Mouse (Mus musculus): ENCODE measurements around the gene Enkd1.

Enkd1 gene

GRCm38 (mm10) chr8:105707498-105708403, at the start of gene Enkd1, which contains the start of gene 4933405L10Rik:
Gene Enkd1, minus strand, starts transcription at chr8:105708210.
Gene 4933405L10Rik, plus strand, starts transcription at chr8:105707655.
- peak; percentile 92 for DNase-seq (ENCODE audit: low read depth)

DNA sequence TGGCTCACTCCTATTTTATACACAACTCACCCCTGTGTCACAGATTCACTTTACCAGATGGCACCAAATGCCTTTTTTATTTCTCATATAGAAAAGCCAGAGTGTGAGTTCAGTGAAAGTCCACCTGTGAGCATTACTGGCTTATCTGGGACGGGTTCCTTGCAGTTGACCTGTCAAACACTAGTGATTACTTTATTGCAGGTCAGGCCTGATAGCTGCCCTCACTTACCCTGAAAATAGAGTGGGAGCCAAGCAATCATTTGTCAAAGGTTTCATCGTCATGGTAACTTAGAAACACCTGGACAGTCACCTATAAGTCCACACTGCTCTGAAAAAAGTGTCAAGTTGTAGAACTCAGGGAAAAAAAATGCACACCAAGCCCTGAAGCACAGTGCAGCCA, 46.7 kb upstream of the Enkd1 start:
- no peak for DNase-seq (ENCODE audit: low read depth)

- no peak for DNase-seq (ENCODE audit: low read depth)
These were observed 45.9 kb upstream of the Enkd1 start for GRCm38 (mm10) chr8:105753916-105754315.

- DNase-seq (ENCODE audit: low read depth) = no peak
These were observed 42.6 kb upstream of the Enkd1 start for GRCm38 (mm10) chr8:105750606-105751005.

DNA sequence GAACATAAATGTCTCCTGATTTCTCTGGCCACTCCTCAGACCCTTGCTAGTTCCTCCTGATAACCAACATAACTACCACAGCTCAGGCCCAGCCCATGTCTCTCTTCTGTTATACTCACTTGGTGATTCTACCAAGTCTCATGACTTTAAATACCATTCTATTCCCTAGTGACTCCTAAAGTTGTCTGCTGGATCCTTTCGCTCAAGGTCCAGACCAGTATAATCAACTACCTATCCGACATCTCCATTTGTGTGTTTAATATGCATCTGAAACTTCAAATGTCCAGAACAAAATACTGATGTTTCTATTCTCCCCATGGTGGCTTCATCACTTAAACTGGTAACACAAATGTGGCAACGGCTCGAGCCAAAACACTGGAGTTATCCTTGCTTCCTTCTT, 35.3 kb upstream of the Enkd1 start:
- no peak for DNase-seq (ENCODE audit: low read depth)

- DNase-seq (ENCODE audit: low read depth) = no peak
These were observed 31.2 kb upstream of the Enkd1 start for GRCm38 (mm10) chr8:105739216-105739615.

DNA sequence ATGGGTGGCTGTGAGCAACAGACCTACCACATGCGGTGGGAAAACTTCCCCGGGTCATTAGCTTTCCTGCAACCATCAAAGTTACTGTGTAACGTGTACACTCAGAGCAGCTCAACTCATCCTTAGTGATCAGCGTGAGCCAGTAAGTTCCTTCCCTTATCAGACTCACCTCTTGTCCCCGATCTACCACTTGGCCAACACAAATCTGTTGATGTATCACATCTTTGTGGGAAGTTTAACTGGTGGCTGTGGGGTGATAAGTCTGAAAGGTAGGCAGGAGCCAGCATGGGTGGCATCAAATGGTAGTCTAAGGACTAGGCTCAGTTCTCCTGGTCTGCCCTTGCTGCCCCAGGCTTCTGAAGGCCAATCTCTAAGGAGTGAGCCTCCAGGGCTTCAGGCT, 24.2 kb upstream of the Enkd1 start:
- no peak for DNase-seq (ENCODE audit: low read depth)

GRCm38 (mm10) chr8:105727397-105728124, 19.6 kb upstream of the Enkd1 start:
- peak; percentile 47 for DNase-seq (ENCODE audit: low read depth)

- DNase-seq (ENCODE audit: low read depth) = no peak
These were observed 17.7 kb upstream of the Enkd1 start for GRCm38 (mm10) chr8:105725726-105726125.

- DNase-seq (ENCODE audit: low read depth) = no peak
These were observed 14.9 kb upstream of the Enkd1 start for GRCm38 (mm10) chr8:105722861-105723260.

GRCm38 (mm10) chr8:105719637-105720036, 11.6 kb upstream of the Enkd1 start:
- no peak for DNase-seq (ENCODE audit: low read depth)

GRCm38 (mm10) chr8:105716302-105716945, 8.4 kb upstream of the Enkd1 start:
- DNase-seq (ENCODE audit: low read depth) = no peak

GRCm38 (mm10) chr8:105715042-105715441, 7.0 kb upstream of the Enkd1 start:
- DNase-seq (ENCODE audit: low read depth) = no peak

DNA sequence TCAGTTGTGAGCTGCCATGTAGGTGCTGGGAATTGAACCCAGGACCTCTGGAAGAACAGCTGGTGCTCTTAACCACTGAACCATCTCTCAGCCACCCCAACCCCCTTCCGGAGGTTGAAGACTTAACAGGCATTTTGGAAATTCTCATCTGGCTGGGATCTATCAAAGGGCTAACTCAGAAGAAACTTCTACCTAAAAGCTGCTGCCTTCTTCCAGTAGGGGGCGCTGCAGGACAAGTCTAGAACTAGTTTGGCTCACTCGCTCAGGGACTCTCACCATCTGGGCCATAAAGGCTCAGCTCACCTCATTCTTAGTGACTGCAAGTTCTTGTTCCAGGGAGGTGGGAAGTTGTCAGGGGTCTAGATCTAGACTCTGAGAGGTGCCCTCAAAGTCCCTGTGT, 6.1 kb upstream of the Enkd1 start:
- DNase-seq (ENCODE audit: low read depth) = peak; percentile 96

- DNase-seq (ENCODE audit: low read depth) = no peak
These were observed 4.3 kb upstream of the Enkd1 start for GRCm38 (mm10) chr8:105712286-105712685.

- DNase-seq (ENCODE audit: low read depth) = no peak
These were observed 1.3 kb upstream of the Enkd1 start for GRCm38 (mm10) chr8:105709317-105709716.

DNA sequence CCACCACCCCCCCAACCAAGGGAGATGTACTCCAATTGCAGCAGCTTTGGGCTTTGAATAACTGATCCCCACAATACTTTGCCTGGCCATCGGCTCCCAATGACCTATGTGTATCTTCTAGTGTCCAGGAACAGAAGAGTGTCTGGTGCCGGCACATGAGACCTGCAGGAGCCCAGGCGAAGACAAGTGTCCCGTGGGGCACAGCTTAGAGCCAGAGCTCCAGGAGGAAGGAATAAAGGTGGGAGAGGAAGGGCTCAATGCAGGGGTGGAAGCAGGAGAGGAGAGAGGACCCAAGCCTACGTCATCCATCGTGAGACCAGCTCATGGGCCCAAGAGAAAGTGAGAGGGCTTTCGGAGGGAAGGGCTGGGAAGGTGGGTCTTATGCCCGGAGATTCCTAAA, 665 bp upstream of the Enkd1 start:
- DNase-seq (ENCODE audit: low read depth) = no peak

DNA sequence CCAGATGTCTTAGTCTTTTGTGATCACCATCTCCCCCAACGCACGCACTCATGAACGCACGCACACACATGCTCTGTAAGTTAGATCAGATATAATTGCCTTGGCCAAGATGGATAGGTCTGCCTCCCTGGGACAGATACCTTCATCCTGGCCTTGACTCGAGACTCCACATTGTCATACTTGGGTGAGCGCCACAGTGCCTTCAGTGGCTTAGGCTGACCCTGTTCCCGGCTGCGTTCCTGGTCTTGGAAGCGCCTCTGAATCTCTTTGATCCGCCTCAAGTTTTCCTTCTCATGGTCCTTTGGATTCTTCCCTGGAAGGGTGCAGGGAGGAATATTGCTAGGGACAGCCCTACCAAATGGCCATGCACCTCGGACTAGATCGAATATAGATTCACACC, 1.6 kb downstream of the Enkd1 start:
- DNase-seq (ENCODE audit: low read depth) = no peak

GRCm38 (mm10) chr8:105704955-105705354, 3.1 kb downstream of the Enkd1 start:
- no peak for DNase-seq (ENCODE audit: low read depth)

DNA sequence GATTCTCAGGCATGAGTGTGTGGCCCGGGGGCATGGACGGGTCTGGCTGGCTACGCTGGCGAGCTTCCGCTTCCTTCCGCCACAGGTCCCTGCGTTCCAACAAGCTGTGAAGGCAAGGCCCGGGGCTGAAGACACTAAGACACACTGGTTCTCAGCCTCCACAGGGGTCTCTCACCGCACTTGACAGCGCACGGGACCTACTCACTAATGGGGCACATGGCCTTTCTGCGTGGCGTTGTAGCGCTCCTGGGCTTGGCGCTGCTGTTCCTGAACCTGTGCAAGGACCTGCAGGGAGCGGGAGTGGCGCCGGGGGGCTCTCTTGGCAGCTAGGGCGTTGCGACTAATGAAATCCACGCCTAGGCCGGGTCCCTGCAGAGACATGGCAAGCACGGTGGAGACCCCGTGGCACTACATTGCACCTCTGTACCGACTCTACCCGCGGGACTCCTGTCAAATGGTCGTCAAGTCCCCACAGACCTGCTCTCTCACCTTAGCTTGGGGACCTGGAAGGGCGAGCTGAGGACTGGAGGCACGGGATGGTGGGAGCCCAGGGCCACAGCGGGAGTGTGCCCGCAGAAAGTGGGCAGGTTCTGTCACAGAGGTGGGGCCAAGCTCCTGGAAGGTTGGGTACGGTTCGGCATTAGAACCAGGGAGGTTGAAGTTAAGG, 3.7 kb downstream of the Enkd1 start:
- no peak for DNase-seq (ENCODE audit: low read depth)

DNA sequence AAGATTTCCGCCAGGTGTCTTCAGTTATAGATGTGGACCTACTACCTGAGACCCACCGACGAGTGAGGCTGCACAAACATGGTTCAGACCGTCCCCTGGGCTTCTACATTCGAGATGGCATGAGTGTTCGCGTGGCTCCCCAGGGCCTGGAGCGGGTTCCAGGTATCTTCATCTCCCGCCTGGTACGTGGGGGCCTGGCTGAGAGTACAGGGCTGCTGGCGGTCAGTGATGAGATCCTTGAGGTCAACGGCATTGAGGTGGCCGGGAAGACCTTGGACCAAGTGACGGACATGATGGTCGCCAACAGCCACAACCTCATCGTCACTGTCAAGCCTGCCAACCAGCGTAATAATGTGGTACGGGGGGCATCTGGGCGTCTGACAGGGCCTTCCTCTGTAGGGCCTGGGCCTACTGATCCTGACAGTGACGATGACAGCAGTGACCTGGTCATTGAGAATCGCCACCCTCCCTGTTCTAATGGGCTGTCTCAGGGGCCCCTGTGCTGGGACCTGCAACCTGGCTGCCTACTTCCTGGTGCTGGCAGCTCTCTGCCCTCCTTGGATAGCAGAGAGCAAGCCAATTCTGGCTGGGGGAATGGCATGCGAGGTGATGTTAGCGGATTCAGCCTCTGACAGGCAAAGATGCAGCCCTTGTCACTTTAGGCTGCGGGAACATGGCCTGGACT, 5.1 kb downstream of the Enkd1 start:
- DNase-seq (ENCODE audit: low read depth) = no peak

GRCm38 (mm10) chr8:105702001-105702401, 6.0 kb downstream of the Enkd1 start:
- DNase-seq (ENCODE audit: low read depth) = no peak
